Mouse (Mus musculus) cortical plate, adult 2 months (tissue): Measurements from ENCODE around the gene Golt1a. TPM values are rescaled to one million over a fixed set of nuclear protein-coding genes. Genes with fewer than 3 reads are reported as not detected.

Source experiments
- H3K27ac ChIP-seq: fragments of 200-500 bp; 2 replicates; pipeline ENCODE4 v1.5.1; 2012; ENCODE audit warnings: low read length, control low read depth, inconsistent platforms; ENCODE audit not compliant: insufficient read depth
- H3K4me1 ChIP-seq: fragments of 200-500 bp; 2 replicates; pipeline ENCODE4 v1.6.1; 2011; ENCODE audit warnings: low read length; ENCODE audit not compliant: control insufficient read depth, insufficient read depth
- H3K4me3 ChIP-seq: fragments of 200-500 bp; 2 replicates; pipeline ENCODE4 v1.5.1; 2011; ENCODE audit warnings: mild to moderate bottlenecking, low read length, control low read depth; ENCODE audit not compliant: insufficient read depth
- CTCF ChIP-seq: fragments of 200-500 bp; IDR thresholded peaks from 2 replicates; pipeline ENCODE4 v1.5.1; 2011; ENCODE audit warnings: mild to moderate bottlenecking, control low read depth, low read length; ENCODE audit not compliant: insufficient read depth; ENCODE audit errors: extremely low read depth
- POLR2A ChIP-seq: fragments of 200-500 bp; IDR thresholded peaks from 2 replicates; pipeline ENCODE4 v1.6.1; 2011; ENCODE audit warnings: mild to moderate bottlenecking, low read length, control low read depth; ENCODE audit not compliant: insufficient read depth; ENCODE audit errors: extremely low read depth
- polyA plus RNA-seq: library from polyadenylated mRNA; depleted of rRNA; stranded (reverse); fragments of >200 nt; gene quantifications from 2 replicates; pipeline ENCODE4 v1.2.3, GENCODE M21; 2012

Golt1a gene
- polyA plus RNA-seq, 1 experiment = 0.56 TPM

DNA sequence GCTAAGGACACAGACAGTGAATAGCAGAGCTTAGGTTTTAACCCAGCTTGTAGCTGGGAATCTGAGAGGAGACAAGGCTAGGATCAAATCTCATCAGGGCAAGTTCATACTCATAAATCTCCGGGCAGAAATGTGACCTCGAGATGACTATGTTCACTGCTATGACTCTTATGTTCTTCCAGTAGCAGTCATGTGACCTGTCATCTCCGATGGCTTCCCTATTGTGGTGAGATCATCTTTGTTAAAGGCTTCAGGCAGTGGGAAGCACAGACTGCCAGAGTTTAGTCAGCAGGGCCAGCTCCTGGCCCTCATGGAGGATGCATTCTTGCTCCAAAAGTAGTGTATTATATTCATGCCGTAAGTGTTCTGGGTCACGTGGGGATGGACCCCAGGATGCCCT, 32.6 kb upstream of the Golt1a start:
- Histone ChIP-seq H3K4me1 (peaks cover 2% of the 10 kb centered on the region; the same call in 1 of the 2 replicates), H3K4me3 (no peak overlapping the region)
- TF ChIP-seq POLR2A (no peak), CTCF (no peak)

DNA sequence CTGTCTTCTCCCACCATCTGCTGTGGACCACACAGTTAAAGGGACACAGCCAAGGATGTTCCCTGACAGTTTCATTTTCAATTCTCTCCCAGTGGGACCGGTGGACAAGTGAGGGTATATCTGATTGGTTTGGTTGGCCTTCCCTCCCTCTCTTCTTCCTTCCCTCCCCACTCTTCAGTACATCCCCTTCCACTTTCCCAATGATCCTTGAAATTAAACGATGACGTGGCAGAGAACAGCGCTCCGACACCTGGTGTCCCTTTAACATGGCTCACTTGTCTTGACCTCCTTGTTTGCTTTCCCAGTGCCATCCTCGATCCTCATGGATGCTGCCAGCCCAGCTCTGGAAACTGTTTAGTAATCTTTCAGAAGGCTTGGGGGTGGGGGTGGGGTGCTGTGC, 31.1 kb upstream of the Golt1a start:
- H3K27ac ChIP-seq = no peak overlapping the region
- TF ChIP-seq POLR2A (no peak), CTCF (no peak)

More for the DNA sequence above, 32.6 kb upstream of the Golt1a start:
- H3K27ac ChIP-seq = no peak overlapping the region

DNA sequence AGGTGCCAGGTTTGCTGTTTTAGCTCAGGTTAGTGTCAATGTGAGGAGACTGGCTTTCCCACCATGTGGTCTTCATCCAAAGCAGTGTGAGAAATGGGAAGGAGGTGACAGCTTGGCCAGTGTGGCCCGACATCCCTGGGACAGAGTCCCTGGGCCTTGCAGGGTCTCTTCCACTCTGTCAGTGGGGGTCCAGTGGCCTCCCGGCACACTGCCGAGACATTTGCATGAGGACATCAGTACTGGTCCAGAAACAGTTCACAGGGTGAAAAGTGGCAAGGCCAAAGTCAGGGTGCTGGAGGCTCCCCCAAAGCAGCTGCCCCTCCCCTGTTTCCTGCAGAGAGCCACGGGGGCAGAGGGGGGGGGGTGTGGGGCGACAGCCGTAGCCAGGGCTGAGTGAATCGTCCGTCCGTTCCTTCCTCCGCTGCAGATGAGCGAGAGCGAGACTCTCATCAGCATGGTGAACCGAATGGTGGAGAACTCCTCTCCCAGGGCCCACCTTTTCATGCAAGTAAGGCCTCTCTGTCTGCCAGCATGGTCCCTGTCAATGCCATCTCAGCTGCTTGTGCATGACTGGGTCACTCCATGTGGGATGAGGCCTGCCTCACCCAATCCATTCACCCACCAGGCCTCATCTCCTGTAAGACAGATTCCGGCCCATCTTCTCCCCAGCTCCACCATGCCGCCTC, 30.5 kb upstream of the Golt1a start:
- peaks cover 2% of the 10 kb centered on the region for H3K4me1 ChIP-seq
- no peak for TF ChIP-seq CTCF
- no peak for TF ChIP-seq POLR2A
- peak overlapping the region; percentile 24; the same call in 1 of the 2 replicates for H3K27ac ChIP-seq
- no peak overlapping the region for H3K4me3 ChIP-seq

More for the DNA sequence above, 31.1 kb upstream of the Golt1a start:
- Histone ChIP-seq H3K4me1 (peaks cover 2% of the 10 kb centered on the region), H3K4me3 (no peak overlapping the region)

DNA sequence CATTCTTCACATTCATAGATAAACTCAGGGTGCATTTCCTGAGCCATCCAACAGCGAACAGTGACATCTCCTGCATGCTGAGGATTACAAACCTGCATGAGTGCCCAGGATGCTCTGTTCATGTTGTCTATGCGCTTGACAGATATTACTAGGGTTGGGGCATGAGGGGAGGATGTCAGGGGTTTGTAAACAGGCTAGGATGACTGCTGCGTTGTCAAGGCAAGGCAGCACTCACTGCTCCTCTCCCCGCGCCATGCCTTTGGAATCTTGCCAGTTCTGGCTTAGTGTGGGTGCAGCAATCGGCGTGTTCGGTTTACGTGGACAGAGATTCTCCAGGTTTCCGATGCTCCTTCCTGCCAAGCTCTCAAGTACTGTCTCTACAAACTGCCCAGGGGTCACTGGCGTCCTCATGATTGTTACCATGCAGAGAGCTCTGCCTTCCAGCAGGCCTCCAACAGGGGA, 29.9 kb upstream of the Golt1a start:
- H3K4me3 ChIP-seq = no peak overlapping the region
- peaks cover 2% of the 10 kb centered on the region for H3K4me1 ChIP-seq
- TF ChIP-seq CTCF (0 out of 2 replicates have a peak, but pooled peaks have one; percentile 5), POLR2A (no peak)
- peak overlapping the region; percentile 24; the same call in 1 of the 2 replicates for H3K27ac ChIP-seq

DNA sequence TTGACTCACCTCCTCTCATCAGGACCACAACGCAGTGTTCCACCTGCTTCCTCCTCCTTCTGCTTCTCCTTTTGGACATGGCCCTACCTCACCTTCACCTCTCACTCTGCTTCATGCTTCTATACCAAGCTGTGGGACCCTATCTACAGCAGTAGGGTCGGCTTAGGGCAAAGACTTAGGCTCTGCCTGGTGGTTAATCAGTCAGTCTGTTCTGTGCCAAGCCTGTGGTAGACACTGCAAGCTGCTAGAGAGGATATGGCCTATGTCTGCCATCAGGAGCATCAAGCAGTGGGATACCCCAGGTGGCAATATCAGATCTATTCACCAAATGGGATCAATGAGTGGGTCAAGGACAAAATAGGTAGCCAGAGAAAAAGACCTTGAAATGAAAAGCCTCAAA, 29.1 kb upstream of the Golt1a start:
- H3K27ac ChIP-seq = no peak overlapping the region
- TF ChIP-seq POLR2A (no peak), CTCF (no peak)
- H3K4me3 ChIP-seq = no peak overlapping the region
- peaks cover 2% of the 10 kb centered on the region for H3K4me1 ChIP-seq

DNA sequence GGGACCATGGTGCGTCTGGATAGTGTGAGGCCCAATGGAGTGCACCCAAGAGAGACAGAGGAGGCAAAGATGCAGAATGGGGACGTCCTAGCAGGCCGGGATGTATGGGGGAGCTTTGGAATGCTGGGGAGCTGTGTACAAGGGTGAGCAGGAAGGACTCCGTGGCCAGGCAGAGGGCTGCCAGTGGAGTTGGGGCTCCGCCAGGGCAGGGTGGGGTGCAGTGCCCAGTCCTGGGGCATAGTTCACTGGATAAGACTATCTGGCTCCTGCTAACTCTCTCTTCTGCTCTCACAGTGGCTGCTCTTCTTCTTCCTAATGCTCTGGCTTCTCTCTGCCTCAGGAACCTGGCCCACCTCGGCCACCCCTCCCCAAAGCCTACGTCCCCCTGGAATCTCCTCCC, 23.7 kb upstream of the Golt1a start:
- no peak for TF ChIP-seq POLR2A
- TF ChIP-seq CTCF = no peak
- H3K4me3 ChIP-seq = no peak overlapping the region
- no peaks in the 10 kb centered on the region; the same call in none of the 2 replicates for H3K4me1 ChIP-seq
- no peak overlapping the region for H3K27ac ChIP-seq

DNA sequence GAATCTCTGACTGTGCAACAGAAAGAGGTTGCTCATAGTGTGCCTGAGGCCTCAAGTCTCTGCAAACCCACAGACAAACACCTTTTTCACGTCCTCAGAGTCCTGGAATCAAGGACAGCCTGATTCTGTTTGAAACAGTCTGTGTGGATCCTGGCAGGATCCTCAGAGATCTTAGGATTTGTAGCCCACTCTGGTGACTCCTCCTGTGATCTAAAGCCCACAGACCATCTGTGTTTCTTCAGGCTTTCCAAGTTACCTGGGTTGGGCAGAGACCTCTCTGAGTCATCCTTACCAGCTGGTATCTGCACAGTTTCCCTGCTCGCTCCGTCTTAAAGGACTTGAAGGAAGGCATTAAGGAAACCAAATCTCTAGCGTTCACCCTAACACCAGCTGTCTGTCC, 22.5 kb upstream of the Golt1a start:
- Histone ChIP-seq H3K27ac (no peak overlapping the region), H3K4me3 (no peak overlapping the region)
- TF ChIP-seq POLR2A = no peak
- no peak for TF ChIP-seq CTCF

DNA sequence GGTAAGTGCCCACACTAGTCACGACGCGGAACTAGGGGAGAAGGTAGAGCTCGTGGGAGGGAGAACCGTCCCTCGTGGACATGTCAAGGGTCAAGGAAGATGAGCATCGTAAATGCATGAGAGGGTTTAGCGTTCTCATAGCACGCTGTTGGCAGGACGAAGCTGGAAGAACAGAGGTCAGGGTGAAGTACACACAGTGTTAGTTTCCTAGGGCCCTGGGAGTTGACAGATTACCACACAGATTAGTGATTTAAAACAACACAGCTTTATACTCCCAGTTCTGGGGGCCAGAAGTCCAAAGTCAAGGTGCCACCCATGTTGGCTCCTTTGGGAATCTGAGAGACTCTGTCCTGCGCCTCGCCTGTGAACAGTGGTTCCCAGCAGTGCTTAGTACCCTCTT, 21.7 kb upstream of the Golt1a start:
- no peaks in the 10 kb centered on the region; the same call in none of the 2 replicates for H3K4me1 ChIP-seq
- H3K27ac ChIP-seq = no peak overlapping the region
- no peak overlapping the region for H3K4me3 ChIP-seq
- TF ChIP-seq CTCF (no peak), POLR2A (no peak)

More for the DNA sequence above, 22.5 kb upstream of the Golt1a start:
- H3K4me1 ChIP-seq = no peaks in the 10 kb centered on the region; the same call in none of the 2 replicates

DNA sequence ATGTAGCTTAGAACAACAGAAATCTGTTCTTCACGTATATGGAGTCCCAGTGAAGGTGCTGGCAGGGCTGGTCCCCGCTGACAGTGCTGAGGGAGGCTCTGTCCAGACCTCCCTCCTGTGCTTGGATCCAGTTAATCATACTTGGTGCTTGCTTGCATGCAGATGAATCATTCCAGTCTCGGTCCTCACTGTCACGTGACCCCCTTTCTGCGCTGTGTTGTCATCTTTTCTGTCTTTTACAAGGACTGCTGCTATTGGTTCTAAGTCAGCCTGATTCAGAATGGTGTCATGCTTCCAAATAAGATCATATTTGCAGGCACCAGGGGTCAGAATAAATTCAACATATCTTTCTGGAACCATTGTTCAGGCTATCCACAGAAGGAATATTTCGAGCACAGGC, 17.7 kb upstream of the Golt1a start:
- Histone ChIP-seq H3K4me1 (no peaks in the 10 kb centered on the region), H3K27ac (no peak overlapping the region), H3K4me3 (no peak overlapping the region)
- TF ChIP-seq POLR2A = no peak
- TF ChIP-seq CTCF = no peak

DNA sequence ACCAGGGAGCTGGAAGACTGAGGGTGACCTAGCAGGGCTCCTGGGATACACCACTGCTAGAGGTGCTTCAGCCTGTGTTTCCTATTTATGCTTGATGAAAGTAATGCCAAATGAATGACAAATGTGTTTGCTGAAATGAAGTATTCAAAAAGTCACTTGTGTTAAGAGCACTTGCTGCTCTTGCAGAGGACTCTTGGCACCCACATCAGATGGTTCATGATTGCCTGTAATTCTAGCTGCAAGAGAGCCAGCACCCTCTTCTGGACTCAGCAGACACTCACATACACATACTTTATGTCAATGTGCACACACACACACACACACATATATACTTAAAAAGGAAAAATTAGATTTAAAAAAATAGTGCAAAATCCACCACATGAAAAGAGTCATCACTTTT, 17.0 kb upstream of the Golt1a start:
- TF ChIP-seq POLR2A = no peak
- 0 out of 2 replicates have a peak, but pooled peaks have one; percentile 8 for TF ChIP-seq CTCF
- H3K4me1 ChIP-seq = no peaks in the 10 kb centered on the region
- H3K27ac ChIP-seq = no peak overlapping the region
- H3K4me3 ChIP-seq = no peak overlapping the region
